Mouse (Mus musculus): ENCODE measurements around the gene Nudt12. TPM values are rescaled to one million over a fixed set of nuclear protein-coding genes. Genes with fewer than 3 reads are reported as not detected.

Nudt12 gene
- polyA plus RNA-seq, 1 experiment from 2014 or later: 6.6 TPM

GRCm38 (mm10) chr17:59018666-59019065 lies 5.5 kb upstream of the Nudt12 start:
- Histone ChIP-seq H3K27ac (ENCODE audit: low read depth) (no peak overlapping the region), H3K27me3 (ENCODE audit: insufficient read depth, low read length) (no peaks in the 10 kb centered on the region), H3K4me2 (ENCODE audit: low read depth, low read length) (no peak overlapping the region), H3K4me1 (ENCODE audit: insufficient read depth) (no peaks in the 10 kb centered on the region), H3K4me3 (ENCODE audit: low read depth, low read length) (no peak overlapping the region), H3K9me3 (ENCODE audit: low read length) (no peaks in the 10 kb centered on the region), H3K9ac (replicated peaks) (no peak overlapping the region), H3K36me3 (replicated peaks; ENCODE audit: insufficient read depth, low read length) (no peaks in the 10 kb centered on the region)
- TF ChIP-seq CTCF (IDR thresholded peaks at IDR 0.05; ENCODE audit: low read depth) (no peak), EP300 (IDR thresholded peaks at IDR 0.05; ENCODE audit: low read depth) (no peak)
- ATAC-seq: no peak
- 94% methylated on average over 4 of the region's 4 CpGs for WGBS (ENCODE audit: insufficient replicate concordance)
- DNase-seq: no peak

- Histone ChIP-seq H3K9ac (replicated peaks) (peak overlapping the region; percentile 86), H3K27ac (ENCODE audit: low read depth) (peak overlapping the region; percentile 94), H3K9me3 (ENCODE audit: low read length) (no peaks in the 10 kb centered on the region), H3K4me3 (ENCODE audit: low read depth, low read length) (peak overlapping the region; percentile 77), H3K4me2 (ENCODE audit: low read depth, low read length) (peak overlapping the region; percentile 73), H3K4me1 (ENCODE audit: insufficient read depth) (no peaks in the 10 kb centered on the region), H3K27me3 (ENCODE audit: insufficient read depth, low read length) (no peaks in the 10 kb centered on the region), H3K36me3 (replicated peaks; ENCODE audit: insufficient read depth, low read length) (0 out of 2 replicates have a peak, but pooled peaks cover 5% of the 10 kb centered on the region)
- DNase-seq (peak; percentile 71), ATAC-seq (peak; percentile 93)
- TF ChIP-seq EP300 (IDR thresholded peaks at IDR 0.05; ENCODE audit: low read depth) (no peak), CTCF (IDR thresholded peaks at IDR 0.05; ENCODE audit: low read depth) (no peak)
- WGBS (ENCODE audit: insufficient replicate concordance): 6% methylated on average over 15 of the region's 15 CpGs
Observed at GRCm38 (mm10) chr17:59012421-59013090, 616 bp downstream of the Nudt12 start.

GRCm38 (mm10) chr17:59011546-59012307 lies 1.4 kb downstream of the Nudt12 start:
- DNase-seq: no peak
- Histone ChIP-seq H3K9ac (replicated peaks) (no peak overlapping the region), H3K36me3 (replicated peaks; ENCODE audit: insufficient read depth, low read length) (0 out of 2 replicates have a peak, but pooled peaks cover 5% of the 10 kb centered on the region), H3K27ac (ENCODE audit: low read depth) (peak overlapping the region; percentile 94), H3K27me3 (ENCODE audit: insufficient read depth, low read length) (no peaks in the 10 kb centered on the region), H3K4me2 (ENCODE audit: low read depth, low read length) (peak overlapping the region; percentile 73), H3K9me3 (ENCODE audit: low read length) (no peaks in the 10 kb centered on the region), H3K4me3 (ENCODE audit: low read depth, low read length) (no peak overlapping the region), H3K4me1 (ENCODE audit: insufficient read depth) (no peaks in the 10 kb centered on the region)
- ATAC-seq: peak; percentile 37; the same call in 1 of the 2 replicates
- TF ChIP-seq CTCF (IDR thresholded peaks at IDR 0.05; ENCODE audit: low read depth) (no peak), EP300 (IDR thresholded peaks at IDR 0.05; ENCODE audit: low read depth) (no peak)
- WGBS (ENCODE audit: insufficient replicate concordance): 67% methylated on average over 13 of the region's 13 CpGs

GRCm38 (mm10) chr17:58991275-58991674 lies 21.9 kb downstream of the Nudt12 start, which contains the start of gene Pdzph1:
Gene Pdzph1, minus strand, starts transcription at chr17:58991375.
- no peak within 1 kb of the TSS for H3K4me2 ChIP-seq (ENCODE audit: low read depth, low read length)
- H3K9me3 ChIP-seq (ENCODE audit: low read length): no peaks in the 10 kb centered on the region
- H3K27ac ChIP-seq (ENCODE audit: low read depth): no peak within 1 kb of the TSS
- no peak within 1 kb of the TSS for H3K9ac ChIP-seq (replicated peaks)
- H3K36me3 ChIP-seq (replicated peaks; ENCODE audit: insufficient read depth, low read length): no peaks in the 10 kb centered on the region
- no peak within 1 kb of the TSS for H3K4me3 ChIP-seq (ENCODE audit: low read depth, low read length)
- no peaks in the 10 kb centered on the region for H3K27me3 ChIP-seq (ENCODE audit: insufficient read depth, low read length)
- no peaks in the 10 kb centered on the region for H3K4me1 ChIP-seq (ENCODE audit: insufficient read depth)
- DNase-seq (no peak), ATAC-seq (no peak)
- TF ChIP-seq EP300 (IDR thresholded peaks at IDR 0.05; ENCODE audit: low read depth) (no peak), CTCF (IDR thresholded peaks at IDR 0.05; ENCODE audit: low read depth) (no peak)
- 72% methylated on average over 6 of the region's 6 CpGs for WGBS (ENCODE audit: insufficient replicate concordance)

GRCm38 (mm10) chr17:58973237-58973636 lies 39.9 kb downstream of the Nudt12 start:
- no peaks in the 10 kb centered on the region for H3K4me1 ChIP-seq (ENCODE audit: insufficient read depth)
- no peaks in the 10 kb centered on the region for H3K36me3 ChIP-seq (replicated peaks; ENCODE audit: insufficient read depth, low read length)
- no peaks in the 10 kb centered on the region for H3K27me3 ChIP-seq (ENCODE audit: insufficient read depth, low read length)
- no peak overlapping the region for H3K9ac ChIP-seq (replicated peaks)
- ATAC-seq (no peak), DNase-seq (no peak)
- no peak overlapping the region for H3K4me2 ChIP-seq (ENCODE audit: low read depth, low read length)
- TF ChIP-seq EP300 (IDR thresholded peaks at IDR 0.05; ENCODE audit: low read depth): no peak
- TF ChIP-seq CTCF (IDR thresholded peaks at IDR 0.05; ENCODE audit: low read depth): no peak
- WGBS (ENCODE audit: insufficient replicate concordance): 68% methylated on average over 5 of the region's 5 CpGs
- no peak overlapping the region for H3K4me3 ChIP-seq (ENCODE audit: low read depth, low read length)
- no peaks in the 10 kb centered on the region for H3K9me3 ChIP-seq (ENCODE audit: low read length)
- no peak overlapping the region for H3K27ac ChIP-seq (ENCODE audit: low read depth)

- no peaks in the 10 kb centered on the region for H3K36me3 ChIP-seq (replicated peaks; ENCODE audit: insufficient read depth, low read length)
- no peak overlapping the region for H3K9ac ChIP-seq (replicated peaks)
- TF ChIP-seq EP300 (IDR thresholded peaks at IDR 0.05; ENCODE audit: low read depth) (no peak), CTCF (IDR thresholded peaks at IDR 0.05; ENCODE audit: low read depth) (peak; percentile 77)
- no peak overlapping the region for H3K4me2 ChIP-seq (ENCODE audit: low read depth, low read length)
- H3K9me3 ChIP-seq (ENCODE audit: low read length): no peaks in the 10 kb centered on the region
- no peak overlapping the region for H3K4me3 ChIP-seq (ENCODE audit: low read depth, low read length)
- DNase-seq (peak; percentile 56), ATAC-seq (peak; percentile 50; the same call in 1 of the 2 replicates)
- H3K27ac ChIP-seq (ENCODE audit: low read depth): no peak overlapping the region
- H3K27me3 ChIP-seq (ENCODE audit: insufficient read depth, low read length): no peaks in the 10 kb centered on the region
- 18% methylated on average over 3 of the region's 3 CpGs for WGBS (ENCODE audit: insufficient replicate concordance)
- no peaks in the 10 kb centered on the region for H3K4me1 ChIP-seq (ENCODE audit: insufficient read depth)
Observed at GRCm38 (mm10) chr17:58959905-58960304, 53.3 kb downstream of the Nudt12 start.

Data from liver, postnatal 0 days (tissue).